Mouse (Mus musculus): Measurements from ENCODE around the gene Sema6d. TPM values are rescaled to one million over a fixed set of nuclear protein-coding genes. Genes with fewer than 3 reads are reported as not detected.

Sema6d gene
- total and polyA plus RNA-seq, 2 experiments from 2014 or later = 22.5 to 65.1 TPM

- Histone ChIP-seq H3K4me1 (ENCODE audit: insufficient read depth) (no peaks in the 10 kb centered on the region), H3K36me3 (ENCODE audit: insufficient read depth) (no peaks in the 10 kb centered on the region), H3K27me3 (ENCODE audit: insufficient read depth, low read length) (no peaks in the 10 kb centered on the region), H3K9me3 (ENCODE audit: low read length) (no peaks in the 10 kb centered on the region), H3K27ac (ENCODE audit: low read depth, low read length) (no peak overlapping the region), H3K4me3 (ENCODE audit: low read depth, low read length) (no peak overlapping the region), H3K4me2 (ENCODE audit: low read depth) (no peak overlapping the region), H3K9ac (no peak overlapping the region)
- DNase-seq = no peak
- TF ChIP-seq CTCF (IDR thresholded peaks at IDR 0.05; ENCODE audit: low read depth) = no peak
- ATAC-seq = no peak
- WGBS = 60% methylated on average over 1 of the region's 1 CpGs
Observed at GRCm38 (mm10) chr2:124385722-124386121, 296.0 kb downstream of the Sema6d start.

- Histone ChIP-seq H3K27ac (ENCODE audit: low read depth, low read length) (no peak overlapping the region), H3K4me3 (ENCODE audit: low read depth, low read length) (no peak overlapping the region), H3K9me3 (ENCODE audit: low read length) (no peaks in the 10 kb centered on the region), H3K36me3 (ENCODE audit: insufficient read depth) (no peaks in the 10 kb centered on the region), H3K4me2 (ENCODE audit: low read depth) (no peak overlapping the region), H3K9ac (no peak overlapping the region), H3K4me1 (ENCODE audit: insufficient read depth) (no peaks in the 10 kb centered on the region), H3K27me3 (ENCODE audit: insufficient read depth, low read length) (no peaks in the 10 kb centered on the region)
- 87% methylated on average over 1 of the region's 1 CpGs for WGBS
- no peak for ATAC-seq
- TF ChIP-seq CTCF (IDR thresholded peaks at IDR 0.05; ENCODE audit: low read depth) = no peak
- no peak for DNase-seq
Observed at GRCm38 (mm10) chr2:124388269-124388668, 298.5 kb downstream of the Sema6d start.

GRCm38 (mm10) chr2:124396733-124397132 is 307.0 kb downstream of the Sema6d start:
- no peak for ATAC-seq
- Histone ChIP-seq H3K36me3 (ENCODE audit: insufficient read depth) (no peaks in the 10 kb centered on the region), H3K9me3 (ENCODE audit: low read length) (no peaks in the 10 kb centered on the region), H3K4me3 (ENCODE audit: low read depth, low read length) (no peak overlapping the region), H3K27me3 (ENCODE audit: insufficient read depth, low read length) (no peaks in the 10 kb centered on the region), H3K27ac (ENCODE audit: low read depth, low read length) (no peak overlapping the region), H3K4me2 (ENCODE audit: low read depth) (no peak overlapping the region), H3K4me1 (ENCODE audit: insufficient read depth) (no peaks in the 10 kb centered on the region), H3K9ac (no peak overlapping the region)
- TF ChIP-seq CTCF (IDR thresholded peaks at IDR 0.05; ENCODE audit: low read depth) = no peak
- no peak for DNase-seq
- WGBS = 88% methylated on average over 4 of the region's 4 CpGs

- ATAC-seq = no peak
- Histone ChIP-seq H3K36me3 (ENCODE audit: insufficient read depth) (no peaks in the 10 kb centered on the region), H3K27me3 (ENCODE audit: insufficient read depth, low read length) (no peaks in the 10 kb centered on the region), H3K9ac (no peak overlapping the region), H3K9me3 (ENCODE audit: low read length) (no peaks in the 10 kb centered on the region), H3K27ac (ENCODE audit: low read depth, low read length) (no peak overlapping the region), H3K4me1 (ENCODE audit: insufficient read depth) (no peaks in the 10 kb centered on the region), H3K4me3 (ENCODE audit: low read depth, low read length) (no peak overlapping the region), H3K4me2 (ENCODE audit: low read depth) (no peak overlapping the region)
- no peak for TF ChIP-seq CTCF (IDR thresholded peaks at IDR 0.05; ENCODE audit: low read depth)
- WGBS = 95% methylated on average over 5 of the region's 5 CpGs
- DNase-seq = no peak
Observed at GRCm38 (mm10) chr2:124397304-124397703, 307.5 kb downstream of the Sema6d start.

- H3K4me3 ChIP-seq (ENCODE audit: low read depth, low read length) = no peak overlapping the region
- no peaks in the 10 kb centered on the region for H3K27me3 ChIP-seq (ENCODE audit: insufficient read depth, low read length)
- 90% methylated on average over 2 of the region's 2 CpGs for WGBS
- H3K27ac ChIP-seq (ENCODE audit: low read depth, low read length) = no peak overlapping the region
- H3K4me1 ChIP-seq (ENCODE audit: insufficient read depth) = 0 out of 2 replicates have a peak, but pooled peaks cover 3% of the 10 kb centered on the region
- H3K9ac ChIP-seq = no peak overlapping the region
- ATAC-seq (no peak), DNase-seq (no peak)
- TF ChIP-seq CTCF (IDR thresholded peaks at IDR 0.05; ENCODE audit: low read depth) = no peak
- no peaks in the 10 kb centered on the region for H3K9me3 ChIP-seq (ENCODE audit: low read length)
- H3K4me2 ChIP-seq (ENCODE audit: low read depth) = no peak overlapping the region
- H3K36me3 ChIP-seq (ENCODE audit: insufficient read depth) = no peaks in the 10 kb centered on the region
Observed at GRCm38 (mm10) chr2:124399611-124400010, 309.8 kb downstream of the Sema6d start.

GRCm38 (mm10) chr2:124401727-124402380 is 312.1 kb downstream of the Sema6d start:
- ATAC-seq = peak; percentile 58
- TF ChIP-seq CTCF (IDR thresholded peaks at IDR 0.05; ENCODE audit: low read depth) = no peak
- 0 out of 2 replicates have a peak, but pooled peaks cover 3% of the 10 kb centered on the region for H3K4me1 ChIP-seq (ENCODE audit: insufficient read depth)
- H3K9ac ChIP-seq = no peak overlapping the region
- H3K4me2 ChIP-seq (ENCODE audit: low read depth) = no peak overlapping the region
- no peak overlapping the region for H3K27ac ChIP-seq (ENCODE audit: low read depth, low read length)
- H3K9me3 ChIP-seq (ENCODE audit: low read length) = no peaks in the 10 kb centered on the region
- H3K4me3 ChIP-seq (ENCODE audit: low read depth, low read length) = no peak overlapping the region
- no peak for DNase-seq
- 67% methylated on average over 6 of the region's 6 CpGs for WGBS
- H3K36me3 ChIP-seq (ENCODE audit: insufficient read depth) = no peaks in the 10 kb centered on the region
- no peaks in the 10 kb centered on the region for H3K27me3 ChIP-seq (ENCODE audit: insufficient read depth, low read length)

- ATAC-seq = no peak
Observed at GRCm38 (mm10) chr2:124403571-124403970, 313.8 kb downstream of the Sema6d start.

More at GRCm38 (mm10) chr2:124403571-124403970, 313.8 kb downstream of the Sema6d start:
- no peaks in the 10 kb centered on the region for H3K27me3 ChIP-seq (ENCODE audit: insufficient read depth, low read length)
- no peak overlapping the region for H3K27ac ChIP-seq (ENCODE audit: low read depth, low read length)
- no peak overlapping the region for H3K9ac ChIP-seq
- H3K4me2 ChIP-seq (ENCODE audit: low read depth) = no peak overlapping the region
- H3K9me3 ChIP-seq (ENCODE audit: low read length) = no peaks in the 10 kb centered on the region
- DNase-seq = no peak
- H3K36me3 ChIP-seq (ENCODE audit: insufficient read depth) = no peaks in the 10 kb centered on the region
- H3K4me3 ChIP-seq (ENCODE audit: low read depth, low read length) = no peak overlapping the region
- 82% methylated on average over 8 of the region's 8 CpGs for WGBS
- no peak for TF ChIP-seq CTCF (IDR thresholded peaks at IDR 0.05; ENCODE audit: low read depth)
- 0 out of 2 replicates have a peak, but pooled peaks cover 3% of the 10 kb centered on the region for H3K4me1 ChIP-seq (ENCODE audit: insufficient read depth)

Measured in forebrain, postnatal 0 days (tissue).